Mouse (Mus musculus) myocyte (in vitro differentiated cells): ENCODE results near the gene Rreb1.

Source experiments
- CEBPB ChIP-seq: IDR thresholded peaks from 2 replicates; pipeline ENCODE4 v1.6.1; 2011; ENCODE audit warnings: mild to moderate bottlenecking, moderate library complexity; ENCODE audit not compliant: poor library complexity, insufficient read depth, severe bottlenecking
- MAX ChIP-seq: IDR thresholded peaks from one replicate; pipeline ENCODE4 v1.6.1; 2011; ENCODE audit warnings: low read depth, mild to moderate bottlenecking, control low read depth
- MYOG ChIP-seq, 3 experiments: IDR thresholded peaks; one replicate each; pipeline ENCODE4 v1.6.1; 2011; ENCODE audit warnings: control low read depth in 2 of 3, low read depth in 2 of 3, mild to moderate bottlenecking in 2 of 3; ENCODE audit not compliant: insufficient read length in 2 of 3, control insufficient read depth in 1 of 3, insufficient read depth in 1 of 3
- POLR2A ChIP-seq: IDR thresholded peaks from one replicate; pipeline ENCODE4 v1.6.1; 2011; ENCODE audit warnings: low read depth, mild to moderate bottlenecking, control low read depth, moderate library complexity; ENCODE audit not compliant: insufficient read length
- POLR2AphosphoS2 ChIP-seq: IDR thresholded peaks from one replicate; pipeline ENCODE4 v1.6.1; 2011; ENCODE audit warnings: low read depth, control low read depth; ENCODE audit not compliant: insufficient read length
- REST ChIP-seq: IDR thresholded peaks from one replicate; pipeline ENCODE4 v1.6.1; 2011; ENCODE audit warnings: mild to moderate bottlenecking, control low read depth, moderate library complexity; ENCODE audit not compliant: insufficient read depth, insufficient read length
- TCF3 ChIP-seq: IDR thresholded peaks from one replicate; pipeline ENCODE4 v1.6.1; 2011; ENCODE audit warnings: low read depth, control low read depth; ENCODE audit not compliant: insufficient read length
- USF1 ChIP-seq: IDR thresholded peaks from one replicate; pipeline ENCODE4 v1.6.1; 2011; ENCODE audit warnings: low read depth, mild to moderate bottlenecking, control low read depth, moderate library complexity

GRCm38 (mm10) chr13:37974731-37975130 lies 196.5 kb downstream of the Rreb1 start:
- TF ChIP-seq POLR2A (no peak), CEBPB (no peak), TCF3 (no peak), POLR2AphosphoS2 (peak; percentile 18), MYOG (IDR thresholded peaks at IDR 0.05; ENCODE audit: control insufficient read depth in 1 of 3, insufficient read depth in 1 of 3, insufficient read length in 2 of 3, low read depth in 2 of 3) (no peak), MAX (no peak), USF1 (no peak), REST (no peak)
